Mouse (Mus musculus) hindbrain, embryonic 14.5 days (tissue): Measurements from ENCODE around the gene Olfr846. TPM values are rescaled to one million over a fixed set of nuclear protein-coding genes. Genes with fewer than 3 reads are reported as not detected.

Experiments used
- ATAC-seq: fragments of 200-750 bp; cut with Nextera tagmentation; 2 replicates; pipeline ENCODE4 v1.8.0; 2017; ENCODE audit warnings: moderate number of reproducible peaks, mild to moderate bottlenecking, moderate TSS enrichment, moderate library complexity; ENCODE audit not compliant: low FRiP score
- DNase-seq: peaks from one replicate; pipeline ENCODE4 v3.0.0-alpha.2; 2015; ENCODE audit warnings: low spot score
- H3K27ac ChIP-seq: fragments of 300-500 bp; sonication (generic); 2 replicates; pipeline ENCODE4 v1.5.1; 2014; ENCODE audit warnings: mild to moderate bottlenecking, moderate library complexity
- H3K27me3 ChIP-seq: fragments of 300-500 bp; sonication (generic); 2 replicates; pipeline ENCODE4 v1.6.1; 2014; ENCODE audit warnings: mild to moderate bottlenecking, low read length, mixed read lengths; ENCODE audit not compliant: control insufficient read depth, insufficient read depth
- H3K36me3 ChIP-seq: fragments of 300-500 bp; sonication (generic); replicated peaks from 2 replicates; pipeline ENCODE4 v1.6.1; 2014; ENCODE audit not compliant: control insufficient read depth, insufficient read depth
- H3K4me1 ChIP-seq: fragments of 300-500 bp; sonication (generic); replicated peaks from 2 replicates; pipeline ENCODE4 v1.6.1; 2014; ENCODE audit warnings: antibody characterized with exemption, low read length, mixed read lengths; ENCODE audit not compliant: control insufficient read depth, insufficient read depth
- H3K4me2 ChIP-seq: fragments of 300-500 bp; sonication (generic); replicated peaks from 2 replicates; pipeline ENCODE4 v1.6.1; 2014; ENCODE audit warnings: mild to moderate bottlenecking, moderate library complexity
- H3K4me3 ChIP-seq: fragments of 300-500 bp; sonication (generic); replicated peaks from 2 replicates; pipeline ENCODE4 v1.5.1; 2014; ENCODE audit warnings: mild to moderate bottlenecking, low read length
- H3K9ac ChIP-seq: fragments of 300-500 bp; sonication (generic); 2 replicates; pipeline ENCODE4 v1.6.1; 2014
- H3K9me3 ChIP-seq: fragments of 300-500 bp; sonication (generic); 2 replicates; pipeline ENCODE4 v1.6.1; 2016; ENCODE audit warnings: low read length; ENCODE audit not compliant: control insufficient read depth
- WGBS: fragments of 180-500 bp; shearing (Covaris S2); extraction: QIAGEN DNeasy Blood & Tissue Kit; methylation state at CpG from one replicate; pipeline ENCODE4 v1.1.7; 2014; 5-methylcytosine and 5-hydroxymethylcytosine counted together
- polyA plus RNA-seq: library from polyadenylated mRNA; unstranded; fragments of >200 nt; fragmentation: Nextera tagmentation; extraction: Ambion mirVana; gene quantifications from 2 replicates; pipeline ENCODE4 v1.2.1, GENCODE M21; 2014

The Olfr846 gene
- not detected in 2 replicates for polyA plus RNA-seq

DNA sequence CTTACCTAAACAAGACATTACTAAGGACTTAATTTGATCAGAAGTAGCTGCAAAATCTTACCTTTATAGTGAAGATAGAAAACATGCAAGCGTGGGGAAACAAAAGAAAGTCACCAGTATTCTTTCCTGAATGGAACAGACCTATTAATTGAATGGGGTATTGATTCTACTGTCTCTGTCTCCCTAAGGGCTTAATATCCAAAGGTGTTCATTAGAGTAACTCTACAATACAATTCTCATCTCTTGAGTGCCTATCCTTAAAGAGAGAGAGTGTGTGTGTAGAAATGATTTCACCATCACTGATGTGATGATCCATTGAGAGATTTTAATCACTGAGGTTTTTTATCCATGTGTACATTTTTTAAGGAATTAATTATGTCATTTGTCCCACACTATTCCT is at the start of gene Olfr846:
TSS of gene Olfr846 (minus strand) at position 101 of the 400 bp plus-strand sequence.
- Histone ChIP-seq H3K27me3 (no peaks in the 10 kb centered on the region), H3K36me3 (no peaks in the 10 kb centered on the region), H3K4me1 (no peaks in the 10 kb centered on the region), H3K27ac (no peak within 1 kb of the TSS), H3K9ac (no peak within 1 kb of the TSS), H3K4me3 (no peak within 1 kb of the TSS), H3K4me2 (no peak within 1 kb of the TSS), H3K9me3 (peaks cover 22% of the 10 kb centered on the region)
- ATAC-seq (no peak), DNase-seq (no peak)
- WGBS: 64% methylated on average over 1 of the region's 1 CpGs

DNA sequence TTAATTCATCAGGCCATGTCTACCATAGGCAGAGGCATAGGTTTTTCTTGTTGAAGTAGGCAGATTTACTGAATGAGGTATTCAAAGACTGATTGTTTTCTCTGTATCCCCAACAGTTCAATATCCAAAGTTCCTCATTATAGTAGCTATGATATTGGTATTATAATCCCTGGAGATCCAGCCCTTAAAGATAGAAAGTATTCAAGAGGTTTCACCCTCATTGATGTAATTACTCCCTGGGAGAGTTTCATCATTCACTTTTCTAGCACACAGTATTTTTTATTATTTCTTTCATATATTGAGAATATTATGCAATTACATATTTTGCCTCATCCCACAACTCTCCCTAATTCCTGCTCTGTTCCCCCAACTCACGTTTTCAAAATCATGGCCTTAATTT is 14.8 kb upstream of the Olfr846 start, which contains the start of gene Olfr847:
TSS of gene Olfr847 (minus strand) at position 101 of the 400 bp plus-strand sequence.
- Histone ChIP-seq H3K9ac (no peak within 1 kb of the TSS), H3K4me1 (no peaks in the 10 kb centered on the region), H3K4me2 (no peak within 1 kb of the TSS), H3K27ac (no peak within 1 kb of the TSS), H3K36me3 (no peaks in the 10 kb centered on the region), H3K4me3 (no peak within 1 kb of the TSS), H3K27me3 (no peaks in the 10 kb centered on the region), H3K9me3 (peaks cover 8% of the 10 kb centered on the region; the same call in 1 of the 2 replicates)
- ATAC-seq (no peak), DNase-seq (no peak)
- WGBS: 56% methylated on average over 1 of the region's 1 CpGs

DNA sequence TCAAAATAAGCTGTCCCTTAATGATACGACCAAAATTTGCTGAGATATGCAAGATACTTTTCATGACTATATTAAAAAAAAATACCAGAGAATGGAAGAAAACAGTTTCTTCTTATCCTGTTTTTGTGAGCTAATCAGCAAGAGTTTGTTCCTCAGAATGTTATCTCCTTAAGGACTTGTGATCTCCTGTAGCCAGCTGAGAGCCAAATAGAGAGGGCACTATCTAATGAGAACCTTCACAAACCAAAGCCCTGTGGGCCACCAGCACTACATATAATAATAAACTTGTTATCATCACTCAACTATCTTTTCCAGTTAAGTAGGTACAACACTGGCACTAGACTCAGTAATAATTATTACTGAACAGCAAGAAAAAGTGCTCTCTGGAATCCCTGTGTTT is 27.6 kb downstream of the Olfr846 start, which contains the start of gene Olfr845:
TSS of gene Olfr845 (plus strand) at position 301 of the 400 bp plus-strand sequence.
- Histone ChIP-seq H3K36me3 (no peaks in the 10 kb centered on the region), H3K27me3 (no peaks in the 10 kb centered on the region), H3K9me3 (peaks cover 15% of the 10 kb centered on the region; the same call in 1 of the 2 replicates), H3K9ac (no peak within 1 kb of the TSS), H3K4me2 (no peak within 1 kb of the TSS), H3K4me1 (no peaks in the 10 kb centered on the region), H3K27ac (no peak within 1 kb of the TSS), H3K4me3 (no peak within 1 kb of the TSS)
- ATAC-seq (no peak), DNase-seq (no peak)
- 75% methylated on average over 1 of the region's 1 CpGs for WGBS

- Histone ChIP-seq H3K36me3 (no peaks in the 10 kb centered on the region), H3K4me1 (no peaks in the 10 kb centered on the region), H3K4me3 (no peak within 1 kb of the TSS), H3K27ac (no peak within 1 kb of the TSS), H3K4me2 (no peak within 1 kb of the TSS), H3K27me3 (no peaks in the 10 kb centered on the region), H3K9ac (no peak within 1 kb of the TSS), H3K9me3 (peaks cover 22% of the 10 kb centered on the region; the same call in 1 of the 2 replicates)
- ATAC-seq: no peak
- DNase-seq: no peak
Measured at GRCm38 (mm10) chr9:19316047-19316446, 47.8 kb downstream of the Olfr846 start, which contains the start of gene Olfr844. Gene Olfr844, plus strand, starts transcription at chr9:19316347.

Other genes starting within 250 kb of the Olfr846 start
- not detected in 2 replicates for gene Olfr836, start 243.6 kb downstream of the Olfr846 start, polyA plus RNA-seq
- not detected in 2 replicates for gene Olfr837, start 227.7 kb downstream of the Olfr846 start, polyA plus RNA-seq
- not detected in 2 replicates for gene Olfr839-ps1, start 186.7 kb downstream of the Olfr846 start, polyA plus RNA-seq
- gene Olfr843, start 112.0 kb downstream of the Olfr846 start, polyA plus RNA-seq: not detected in 2 replicates
- not detected in 2 replicates for gene Olfr844, start 47.7 kb downstream of the Olfr846 start, polyA plus RNA-seq
- gene Olfr845, start 27.5 kb downstream of the Olfr846 start, polyA plus RNA-seq: not detected in 2 replicates
- gene Olfr847, start 14.7 kb upstream of the Olfr846 start, polyA plus RNA-seq: not detected in 2 replicates
- gene Olfr849, start 76.3 kb upstream of the Olfr846 start, polyA plus RNA-seq: not detected in 2 replicates
- gene Olfr850, start 114.2 kb upstream of the Olfr846 start, polyA plus RNA-seq: not detected in 2 replicates
- gene Olfr851, start 129.3 kb upstream of the Olfr846 start, polyA plus RNA-seq: not detected in 2 replicates
- gene Olfr853, start 177.1 kb upstream of the Olfr846 start, polyA plus RNA-seq: not detected in 2 replicates
- not detected in 2 replicates for gene Olfr854, start 203.4 kb upstream of the Olfr846 start, polyA plus RNA-seq
- not detected in 2 replicates for gene Olfr855, start 218.6 kb upstream of the Olfr846 start, polyA plus RNA-seq